Mouse (Mus musculus) C2C12 (cell line): ENCODE measurements around the gene Etv6.

Experiments used
- CEBPB ChIP-seq: IDR thresholded peaks from one replicate; pipeline ENCODE4 v1.6.1; 2011; ENCODE audit warnings: low read depth, mild to moderate bottlenecking, control low read depth, moderate library complexity
- CTCF ChIP-seq: IDR thresholded peaks from one replicate; pipeline ENCODE4 v1.5.1; 2011; ENCODE audit not compliant: control insufficient read depth, insufficient read depth, insufficient read length
- FOSL1 ChIP-seq: IDR thresholded peaks from one replicate; pipeline ENCODE4 v1.8.0; 2011; ENCODE audit warnings: mild to moderate bottlenecking, low read length; ENCODE audit not compliant: poor library complexity, insufficient read depth, severe bottlenecking
- MAX ChIP-seq: IDR thresholded peaks from one replicate; pipeline ENCODE4 v1.6.1; 2011; ENCODE audit warnings: mild to moderate bottlenecking, control low read depth
- MYOD1 ChIP-seq: IDR thresholded peaks from one replicate; pipeline ENCODE4 v1.6.1; 2011; ENCODE audit warnings: low read depth; ENCODE audit not compliant: control insufficient read depth, insufficient read length
- USF1 ChIP-seq: IDR thresholded peaks from one replicate; pipeline ENCODE4 v1.6.1; 2011; ENCODE audit warnings: low read depth, mild to moderate bottlenecking, control low read depth, moderate library complexity

DNA sequence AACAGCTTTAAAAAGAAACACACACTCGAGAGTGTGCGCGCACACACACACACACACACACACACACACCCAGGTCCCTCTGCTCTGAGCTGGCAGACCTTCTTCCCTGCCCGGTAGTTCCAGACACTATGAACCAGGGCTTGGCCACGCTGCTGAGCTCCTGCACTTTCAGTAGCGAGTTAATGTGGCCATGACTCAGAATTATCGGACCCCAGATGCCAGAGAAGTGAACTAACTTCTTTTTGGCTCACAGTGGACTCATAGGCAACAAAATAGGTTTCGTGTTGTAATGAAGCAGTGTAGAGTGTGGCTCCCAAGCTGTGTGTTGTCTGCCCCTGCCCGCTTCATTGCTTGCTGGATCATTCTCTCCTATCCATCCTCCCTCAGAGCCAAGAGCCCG, 165.1 kb downstream of the Etv6 start:
- TF ChIP-seq MAX = no peak
- TF ChIP-seq CTCF = no peak
- TF ChIP-seq USF1 = no peak
- no peak for TF ChIP-seq MYOD1
- TF ChIP-seq FOSL1 = no peak
- TF ChIP-seq CEBPB = no peak
